Mouse (Mus musculus) myocyte (in vitro differentiated cells): ENCODE results near the gene Serpina12.

Experiments used
- CEBPB ChIP-seq: IDR thresholded peaks from 2 replicates; pipeline ENCODE4 v1.6.1; 2011; ENCODE audit warnings: mild to moderate bottlenecking, moderate library complexity; ENCODE audit not compliant: poor library complexity, insufficient read depth, severe bottlenecking
- MAX ChIP-seq: IDR thresholded peaks from one replicate; pipeline ENCODE4 v1.6.1; 2011; ENCODE audit warnings: low read depth, mild to moderate bottlenecking, control low read depth
- MYOD1 ChIP-seq, 3 experiments: IDR thresholded peaks; one replicate each; pipeline ENCODE4 v1.6.1; 2011; ENCODE audit warnings: control low read depth in 2 of 3, low read depth in 2 of 3, mild to moderate bottlenecking in 2 of 3, moderate library complexity in 1 of 3; ENCODE audit not compliant: insufficient read length in 2 of 3, control insufficient read depth in 1 of 3
- MYOG ChIP-seq, 3 experiments: IDR thresholded peaks; one replicate each; pipeline ENCODE4 v1.6.1; 2011; ENCODE audit warnings: control low read depth in 2 of 3, low read depth in 2 of 3, mild to moderate bottlenecking in 2 of 3; ENCODE audit not compliant: insufficient read length in 2 of 3, control insufficient read depth in 1 of 3, insufficient read depth in 1 of 3
- POLR2A ChIP-seq: IDR thresholded peaks from one replicate; pipeline ENCODE4 v1.6.1; 2011; ENCODE audit warnings: low read depth, mild to moderate bottlenecking, control low read depth, moderate library complexity; ENCODE audit not compliant: insufficient read length
- POLR2AphosphoS2 ChIP-seq: IDR thresholded peaks from one replicate; pipeline ENCODE4 v1.6.1; 2011; ENCODE audit warnings: low read depth, control low read depth; ENCODE audit not compliant: insufficient read length
- REST ChIP-seq: IDR thresholded peaks from one replicate; pipeline ENCODE4 v1.6.1; 2011; ENCODE audit warnings: mild to moderate bottlenecking, control low read depth, moderate library complexity; ENCODE audit not compliant: insufficient read depth, insufficient read length
- SRF ChIP-seq: IDR thresholded peaks from one replicate; pipeline ENCODE4 v1.6.1; 2011; ENCODE audit warnings: low read depth; ENCODE audit not compliant: control insufficient read depth, insufficient read length
- TCF12 ChIP-seq: IDR thresholded peaks from one replicate; pipeline ENCODE4 v1.6.1; 2011; ENCODE audit warnings: mild to moderate bottlenecking, control low read depth; ENCODE audit not compliant: poor library complexity, insufficient read depth, severe bottlenecking
- TCF3 ChIP-seq: IDR thresholded peaks from one replicate; pipeline ENCODE4 v1.6.1; 2011; ENCODE audit warnings: low read depth, control low read depth; ENCODE audit not compliant: insufficient read length
- USF1 ChIP-seq: IDR thresholded peaks from one replicate; pipeline ENCODE4 v1.6.1; 2011; ENCODE audit warnings: low read depth, mild to moderate bottlenecking, control low read depth, moderate library complexity

DNA sequence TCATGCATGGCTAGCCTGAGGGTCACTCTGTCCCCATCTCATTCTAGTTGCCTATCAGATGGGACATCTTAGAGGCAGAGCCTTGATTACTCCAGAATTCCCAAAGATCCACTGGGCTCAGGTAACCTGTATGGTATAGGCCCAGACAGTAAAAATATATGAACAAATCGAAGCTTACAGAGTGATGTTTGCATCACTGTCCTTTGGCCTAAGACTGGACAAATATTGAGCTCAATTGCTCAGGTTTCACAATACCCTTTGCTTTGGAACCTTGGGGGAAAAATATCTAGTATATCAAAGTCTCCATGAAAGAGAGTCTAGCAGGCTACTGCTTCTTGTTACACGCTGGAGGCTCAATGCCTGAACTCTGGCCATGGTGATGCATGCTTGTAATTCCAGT is 45.9 kb upstream of the Serpina12 start:
- TF ChIP-seq POLR2A: no peak
- no peak for TF ChIP-seq MYOD1 (IDR thresholded peaks at IDR 0.05; ENCODE audit: control insufficient read depth in 1 of 3, insufficient read length in 2 of 3, low read depth in 2 of 3)
- TF ChIP-seq MAX: no peak
- no peak for TF ChIP-seq TCF3
- no peak for TF ChIP-seq USF1
- no peak for TF ChIP-seq TCF12
- TF ChIP-seq SRF: no peak
- TF ChIP-seq REST: no peak
- no peak for TF ChIP-seq CEBPB
- TF ChIP-seq POLR2AphosphoS2: no peak
- no peak for TF ChIP-seq MYOG (IDR thresholded peaks at IDR 0.05; ENCODE audit: control insufficient read depth in 1 of 3, insufficient read depth in 1 of 3, insufficient read length in 2 of 3, low read depth in 2 of 3)
